Mouse (Mus musculus): Measurements from ENCODE around the gene Ptprj.

DNA sequence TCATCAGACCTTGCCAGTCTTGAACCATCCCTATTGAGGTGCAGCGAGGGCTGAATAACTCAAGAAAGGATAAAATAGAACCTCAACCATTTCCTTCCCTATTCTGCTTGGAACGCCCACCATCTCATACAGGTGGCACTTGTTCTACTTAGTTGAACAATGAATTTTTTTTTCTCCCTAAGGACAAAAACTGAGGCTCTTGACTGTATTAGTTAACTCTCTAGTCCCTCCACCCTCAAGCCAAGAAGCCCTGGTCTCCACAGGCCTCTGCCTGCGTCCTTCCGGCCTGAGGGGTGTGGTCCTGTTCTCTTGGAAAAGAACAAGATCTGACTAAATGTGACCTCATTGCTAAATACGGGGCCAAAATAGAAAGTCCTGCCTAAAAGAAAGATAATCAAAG, 48.4 kb downstream of the Ptprj start:
- TF ChIP-seq CTCF (conservative IDR thresholded peaks at IDR 0.05; ENCODE audit: insufficient read depth, insufficient read length, low read depth, low read length) (no peak), POLR2A (IDR thresholded peaks at IDR 0.05; ENCODE audit: low read depth, low read length) (no peak)

Data from kidney, adult 2 months (tissue).